Mouse (Mus musculus): Measurements from ENCODE around the gene Cacng7. TPM values are rescaled to one million over a fixed set of nuclear protein-coding genes. Genes with fewer than 3 reads are reported as not detected.

The Cacng7 gene
- polyA plus RNA-seq, 1 experiment from 2014 or later: 2.9 TPM

DNA sequence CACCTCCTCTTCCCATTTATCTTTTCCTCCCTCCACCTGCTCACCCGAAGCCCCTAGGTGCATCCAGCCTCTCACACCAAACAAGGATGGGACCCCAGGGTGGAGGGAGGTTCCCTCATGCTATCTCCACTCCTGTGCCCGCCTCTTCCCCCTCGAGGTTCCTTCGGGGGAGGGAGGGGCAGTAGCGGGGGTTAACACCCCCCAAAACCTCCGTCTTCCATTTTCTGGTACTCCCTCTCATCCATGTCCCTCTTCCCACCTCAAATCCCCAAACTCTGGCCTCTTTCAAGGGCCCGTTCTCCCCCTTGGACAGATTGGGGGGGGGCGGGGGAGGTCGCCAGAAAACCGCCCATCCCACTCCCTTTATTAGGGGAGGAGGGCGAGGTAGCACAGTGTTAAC is 34.8 kb downstream of the Cacng7 start:
- ATAC-seq (ENCODE audit: insufficient read depth, low FRiP score, low TSS enrichment) (no peak), DNase-seq (ENCODE audit: low spot score) (no peak)
- Histone ChIP-seq H3K27me3 (ENCODE audit: control insufficient read depth, insufficient read depth, low read length) (peaks cover 6% of the 10 kb centered on the region), H3K36me3 (ENCODE audit: control insufficient read depth, insufficient read depth, low read length) (no peaks in the 10 kb centered on the region), H3K4me2 (ENCODE audit: low read depth) (no peak overlapping the region), H3K9ac (ENCODE audit: low read length) (no peak overlapping the region), H3K27ac (ENCODE audit: low read depth, low read length) (no peak overlapping the region), H3K4me3 (ENCODE audit: low read depth, low read length) (no peak overlapping the region), H3K9me3 (ENCODE audit: control insufficient read depth, low read length) (no peaks in the 10 kb centered on the region), H3K4me1 (ENCODE audit: control insufficient read depth, insufficient read depth, low read length) (no peaks in the 10 kb centered on the region)
- 16% methylated on average over 10 of the region's 11 CpGs for WGBS

DNA sequence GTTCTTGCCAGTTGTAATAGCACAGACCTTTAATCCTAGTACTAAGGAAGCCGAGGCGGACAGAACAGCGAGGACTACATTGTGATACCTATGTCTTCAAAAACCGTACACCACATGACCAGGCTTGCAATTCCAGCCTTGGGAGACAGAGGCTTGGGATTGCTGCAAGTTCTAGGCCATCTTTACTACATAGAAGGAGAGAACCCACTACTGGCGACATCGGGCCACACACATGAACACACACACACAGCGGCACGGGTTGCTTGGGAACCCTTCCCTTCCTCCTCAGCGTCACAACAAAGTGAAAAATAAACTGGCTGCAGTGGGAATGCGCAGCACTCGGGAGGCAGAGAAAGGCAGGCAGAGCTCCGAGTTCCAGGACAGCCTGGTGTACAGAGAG is 35.6 kb downstream of the Cacng7 start:
- Histone ChIP-seq H3K9ac (ENCODE audit: low read length) (no peak overlapping the region), H3K36me3 (ENCODE audit: control insufficient read depth, insufficient read depth, low read length) (no peaks in the 10 kb centered on the region), H3K4me2 (ENCODE audit: low read depth) (no peak overlapping the region), H3K27me3 (ENCODE audit: control insufficient read depth, insufficient read depth, low read length) (peaks cover 6% of the 10 kb centered on the region), H3K4me1 (ENCODE audit: control insufficient read depth, insufficient read depth, low read length) (no peaks in the 10 kb centered on the region), H3K27ac (ENCODE audit: low read depth, low read length) (no peak overlapping the region), H3K4me3 (ENCODE audit: low read depth, low read length) (no peak overlapping the region), H3K9me3 (ENCODE audit: control insufficient read depth, low read length) (no peaks in the 10 kb centered on the region)
- WGBS: 31% methylated on average over 12 of the region's 12 CpGs
- DNase-seq (ENCODE audit: low spot score) (peak; percentile 23), ATAC-seq (ENCODE audit: insufficient read depth, low FRiP score, low TSS enrichment) (no peak)

DNA sequence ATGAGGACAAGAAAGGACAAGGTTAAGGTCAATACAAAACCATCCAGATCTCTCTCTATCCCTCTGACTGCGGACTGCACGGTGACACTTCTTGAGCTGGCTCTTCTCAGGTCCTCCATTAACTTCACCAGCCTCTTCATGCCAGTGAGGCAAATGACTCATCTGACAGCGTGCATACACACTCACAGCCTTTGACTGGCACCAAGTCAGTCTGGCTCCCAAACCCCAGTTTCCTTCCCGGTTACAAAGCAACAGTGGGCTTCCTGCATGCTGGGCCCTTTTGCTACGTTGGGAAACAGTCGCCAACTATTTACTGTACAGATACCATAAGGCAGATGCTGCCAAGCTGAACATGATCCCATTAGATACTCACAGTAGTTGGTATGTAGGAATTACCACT is 36.4 kb downstream of the Cacng7 start:
- Histone ChIP-seq H3K36me3 (ENCODE audit: control insufficient read depth, insufficient read depth, low read length) (no peaks in the 10 kb centered on the region), H3K4me3 (ENCODE audit: low read depth, low read length) (no peak overlapping the region), H3K9me3 (ENCODE audit: control insufficient read depth, low read length) (no peaks in the 10 kb centered on the region), H3K27me3 (ENCODE audit: control insufficient read depth, insufficient read depth, low read length) (peaks cover 6% of the 10 kb centered on the region), H3K27ac (ENCODE audit: low read depth, low read length) (no peak overlapping the region), H3K9ac (ENCODE audit: low read length) (no peak overlapping the region), H3K4me2 (ENCODE audit: low read depth) (no peak overlapping the region), H3K4me1 (ENCODE audit: control insufficient read depth, insufficient read depth, low read length) (no peaks in the 10 kb centered on the region)
- DNase-seq (ENCODE audit: low spot score) (no peak), ATAC-seq (ENCODE audit: insufficient read depth, low FRiP score, low TSS enrichment) (no peak)
- WGBS: 83% methylated on average over 6 of the region's 6 CpGs

DNA sequence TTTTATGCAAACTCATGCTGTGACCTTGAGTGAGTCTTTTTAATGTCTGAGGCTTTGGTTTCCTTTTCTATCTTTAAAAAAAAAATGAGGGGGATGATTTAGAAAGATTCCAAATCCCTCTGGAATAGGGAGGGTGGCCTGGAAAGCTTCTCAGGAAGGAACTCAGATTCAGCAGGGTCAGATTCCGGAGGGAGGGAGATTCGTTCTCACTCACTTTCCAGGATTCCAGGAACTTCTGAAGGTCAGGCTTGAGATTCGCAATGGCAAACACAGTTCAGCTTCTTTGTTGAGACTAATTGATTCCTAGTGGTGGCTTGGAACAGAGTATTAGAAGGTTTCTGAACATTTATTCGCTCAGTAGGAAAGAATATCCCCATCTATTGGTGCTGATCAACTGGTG is 37.7 kb downstream of the Cacng7 start:
- 60% methylated on average over 4 of the region's 4 CpGs for WGBS
- Histone ChIP-seq H3K36me3 (ENCODE audit: control insufficient read depth, insufficient read depth, low read length) (no peaks in the 10 kb centered on the region), H3K27me3 (ENCODE audit: control insufficient read depth, insufficient read depth, low read length) (peaks cover 6% of the 10 kb centered on the region), H3K4me1 (ENCODE audit: control insufficient read depth, insufficient read depth, low read length) (no peaks in the 10 kb centered on the region), H3K4me3 (ENCODE audit: low read depth, low read length) (no peak overlapping the region), H3K27ac (ENCODE audit: low read depth, low read length) (no peak overlapping the region), H3K4me2 (ENCODE audit: low read depth) (no peak overlapping the region), H3K9me3 (ENCODE audit: control insufficient read depth, low read length) (no peaks in the 10 kb centered on the region), H3K9ac (ENCODE audit: low read length) (no peak overlapping the region)
- ATAC-seq (ENCODE audit: insufficient read depth, low FRiP score, low TSS enrichment) (no peak), DNase-seq (ENCODE audit: low spot score) (no peak)

DNA sequence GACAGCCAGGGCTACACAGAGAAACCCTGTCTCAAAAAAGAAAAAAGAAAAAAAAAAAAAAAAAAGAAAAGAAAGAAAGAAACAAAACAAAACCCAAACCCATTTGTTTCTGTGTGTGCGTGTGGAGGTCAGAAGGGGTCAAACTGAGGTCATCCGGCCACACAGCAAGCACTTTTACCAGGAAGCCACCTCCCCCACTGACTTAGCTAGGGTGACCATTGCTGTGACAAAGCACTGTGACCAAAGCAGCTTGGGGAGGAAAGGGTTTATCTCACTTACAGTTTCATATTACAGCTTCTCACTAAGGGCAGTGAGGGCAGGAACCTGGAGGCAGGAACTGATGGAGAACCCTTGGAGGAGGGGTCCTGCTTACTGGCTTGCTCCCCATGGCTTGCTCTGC is 39.6 kb downstream of the Cacng7 start:
- no peak overlapping the region for H3K27ac ChIP-seq (ENCODE audit: low read depth, low read length)
- H3K4me1 ChIP-seq (ENCODE audit: control insufficient read depth, insufficient read depth, low read length): no peaks in the 10 kb centered on the region
- 53% methylated on average over 2 of the region's 2 CpGs for WGBS
- DNase-seq (ENCODE audit: low spot score): no peak
- H3K9me3 ChIP-seq (ENCODE audit: control insufficient read depth, low read length): no peaks in the 10 kb centered on the region
- ATAC-seq (ENCODE audit: insufficient read depth, low FRiP score, low TSS enrichment): no peak
- no peak overlapping the region for H3K4me3 ChIP-seq (ENCODE audit: low read depth, low read length)
- H3K27me3 ChIP-seq (ENCODE audit: control insufficient read depth, insufficient read depth, low read length): peaks cover 2% of the 10 kb centered on the region; the same call in 1 of the 2 replicates
- no peak overlapping the region for H3K9ac ChIP-seq (ENCODE audit: low read length)
- no peaks in the 10 kb centered on the region for H3K36me3 ChIP-seq (ENCODE audit: control insufficient read depth, insufficient read depth, low read length)
- no peak overlapping the region for H3K4me2 ChIP-seq (ENCODE audit: low read depth)

DNA sequence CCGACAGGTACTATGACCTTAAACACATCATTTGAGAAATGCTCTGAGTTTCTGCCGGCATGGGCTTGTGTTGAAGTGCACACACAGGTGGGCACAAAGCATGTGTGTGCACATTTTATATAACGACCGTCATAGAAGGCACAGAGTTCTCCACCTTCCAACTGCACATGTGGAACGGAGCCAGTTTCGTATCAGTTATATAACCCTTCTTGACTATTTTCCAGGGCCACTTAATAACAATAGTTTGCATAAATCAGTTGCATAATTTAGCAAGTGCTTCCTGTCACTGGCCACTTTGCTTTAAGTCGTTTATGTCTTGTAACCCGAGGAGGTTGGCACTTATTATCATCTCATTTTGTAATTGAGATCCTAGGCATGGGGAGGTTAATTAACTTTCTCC is 41.0 kb downstream of the Cacng7 start:
- ATAC-seq (ENCODE audit: insufficient read depth, low FRiP score, low TSS enrichment): no peak
- Histone ChIP-seq H3K9ac (ENCODE audit: low read length) (no peak overlapping the region), H3K4me2 (ENCODE audit: low read depth) (no peak overlapping the region), H3K4me3 (ENCODE audit: low read depth, low read length) (no peak overlapping the region), H3K4me1 (ENCODE audit: control insufficient read depth, insufficient read depth, low read length) (no peaks in the 10 kb centered on the region), H3K36me3 (ENCODE audit: control insufficient read depth, insufficient read depth, low read length) (no peaks in the 10 kb centered on the region), H3K27me3 (ENCODE audit: control insufficient read depth, insufficient read depth, low read length) (peaks cover 2% of the 10 kb centered on the region; the same call in 1 of the 2 replicates), H3K27ac (ENCODE audit: low read depth, low read length) (no peak overlapping the region), H3K9me3 (ENCODE audit: control insufficient read depth, low read length) (no peaks in the 10 kb centered on the region)
- DNase-seq (ENCODE audit: low spot score): no peak
- 90% methylated on average over 8 of the region's 8 CpGs for WGBS

DNA sequence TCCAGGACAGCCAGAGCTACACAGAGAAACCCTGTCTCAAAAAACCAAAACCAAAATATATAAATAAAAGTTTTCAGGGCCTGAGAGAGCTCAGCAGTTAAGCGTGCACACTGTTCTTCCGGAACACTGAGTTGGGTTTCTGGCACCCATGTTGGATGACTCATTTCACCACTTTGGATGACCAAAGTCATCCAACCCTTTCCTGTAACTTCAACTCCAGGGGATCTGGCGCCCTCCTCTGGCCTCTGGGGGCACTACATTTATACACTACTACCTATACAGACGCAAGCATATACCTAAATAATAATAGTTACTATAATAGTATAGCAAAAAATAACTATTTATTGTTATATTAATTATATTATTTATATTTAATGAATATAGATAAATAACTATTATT is 44.1 kb downstream of the Cacng7 start:
- Histone ChIP-seq H3K4me1 (ENCODE audit: control insufficient read depth, insufficient read depth, low read length) (no peaks in the 10 kb centered on the region), H3K4me2 (ENCODE audit: low read depth) (no peak overlapping the region), H3K36me3 (ENCODE audit: control insufficient read depth, insufficient read depth, low read length) (no peaks in the 10 kb centered on the region), H3K4me3 (ENCODE audit: low read depth, low read length) (no peak overlapping the region), H3K27me3 (ENCODE audit: control insufficient read depth, insufficient read depth, low read length) (no peaks in the 10 kb centered on the region), H3K9me3 (ENCODE audit: control insufficient read depth, low read length) (no peaks in the 10 kb centered on the region), H3K9ac (ENCODE audit: low read length) (no peak overlapping the region), H3K27ac (ENCODE audit: low read depth, low read length) (no peak overlapping the region)
- WGBS: 53% methylated on average over 4 of the region's 4 CpGs
- DNase-seq (ENCODE audit: low spot score) (peak; percentile 55), ATAC-seq (ENCODE audit: insufficient read depth, low FRiP score, low TSS enrichment) (no peak)

DNA sequence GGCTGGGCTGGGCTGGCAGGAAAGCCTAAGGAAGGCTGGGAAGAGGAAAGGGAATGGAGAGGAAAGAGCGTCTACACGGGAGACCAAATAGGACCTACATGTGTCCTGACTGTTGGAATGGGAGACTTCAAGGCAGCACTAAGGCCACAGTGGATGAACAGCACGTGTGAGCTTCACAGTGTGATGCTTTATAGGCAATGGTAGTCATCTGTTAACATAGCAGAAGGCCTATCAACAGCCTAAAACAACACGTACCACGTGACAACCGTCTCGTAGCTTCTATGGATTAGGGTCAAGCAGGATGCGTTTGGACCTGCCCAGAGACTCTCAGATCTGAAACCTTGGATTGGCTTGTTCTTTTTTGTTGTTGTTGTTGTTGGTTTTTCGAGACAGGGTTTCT is 49.4 kb downstream of the Cacng7 start:
- no peak overlapping the region for H3K27ac ChIP-seq (ENCODE audit: low read depth, low read length)
- 86% methylated on average over 9 of the region's 9 CpGs for WGBS
- DNase-seq (ENCODE audit: low spot score) (no peak), ATAC-seq (ENCODE audit: insufficient read depth, low FRiP score, low TSS enrichment) (no peak)
- no peak overlapping the region for H3K4me2 ChIP-seq (ENCODE audit: low read depth)
- no peak overlapping the region for H3K9ac ChIP-seq (ENCODE audit: low read length)
- H3K4me1 ChIP-seq (ENCODE audit: control insufficient read depth, insufficient read depth, low read length): no peaks in the 10 kb centered on the region
- H3K4me3 ChIP-seq (ENCODE audit: low read depth, low read length): no peak overlapping the region
- no peaks in the 10 kb centered on the region for H3K9me3 ChIP-seq (ENCODE audit: control insufficient read depth, low read length)
- no peaks in the 10 kb centered on the region for H3K36me3 ChIP-seq (ENCODE audit: control insufficient read depth, insufficient read depth, low read length)
- H3K27me3 ChIP-seq (ENCODE audit: control insufficient read depth, insufficient read depth, low read length): no peaks in the 10 kb centered on the region

DNA sequence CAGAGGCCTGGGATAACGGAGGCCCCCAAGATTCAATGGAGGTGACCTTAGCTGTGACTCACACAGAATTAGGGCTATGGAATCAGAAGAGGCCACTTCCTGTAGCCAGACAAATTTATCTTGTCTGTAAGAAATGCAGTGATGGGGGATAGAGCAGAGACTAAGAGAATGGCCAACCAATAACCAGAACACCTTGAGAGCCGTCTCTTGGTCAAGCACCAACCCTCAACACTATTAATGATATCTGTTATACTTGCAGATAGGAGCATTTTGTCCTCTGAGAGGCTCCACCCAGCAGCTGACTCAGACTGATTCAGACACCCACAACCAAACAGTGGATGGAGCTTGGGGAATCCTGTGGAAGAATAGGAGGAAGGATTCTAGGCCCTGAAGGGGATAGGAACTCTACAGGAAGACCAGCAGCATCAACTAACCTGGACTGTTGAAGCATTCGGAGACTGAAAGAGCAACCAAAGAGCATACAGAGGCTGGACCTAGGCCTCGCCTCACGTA is 52.1 kb downstream of the Cacng7 start:
- no peaks in the 10 kb centered on the region for H3K4me1 ChIP-seq (ENCODE audit: control insufficient read depth, insufficient read depth, low read length)
- no peak overlapping the region for H3K27ac ChIP-seq (ENCODE audit: low read depth, low read length)
- H3K4me2 ChIP-seq (ENCODE audit: low read depth): no peak overlapping the region
- DNase-seq (ENCODE audit: low spot score) (no peak), ATAC-seq (ENCODE audit: insufficient read depth, low FRiP score, low TSS enrichment) (no peak)
- no peaks in the 10 kb centered on the region for H3K9me3 ChIP-seq (ENCODE audit: control insufficient read depth, low read length)
- H3K27me3 ChIP-seq (ENCODE audit: control insufficient read depth, insufficient read depth, low read length): no peaks in the 10 kb centered on the region
- no peak overlapping the region for H3K9ac ChIP-seq (ENCODE audit: low read length)
- no peak overlapping the region for H3K4me3 ChIP-seq (ENCODE audit: low read depth, low read length)
- WGBS: 88% methylated on average over 5 of the region's 5 CpGs
- no peaks in the 10 kb centered on the region for H3K36me3 ChIP-seq (ENCODE audit: control insufficient read depth, insufficient read depth, low read length)
